Mouse (Mus musculus): ENCODE results near the gene Sec14l1. TPM values are rescaled to one million over a fixed set of nuclear protein-coding genes. Genes with fewer than 3 reads are reported as not detected.

Gene Sec14l1
- total RNA-seq, 2 experiments from 2014 or later, result 86.8 to 98.2 TPM

DNA sequence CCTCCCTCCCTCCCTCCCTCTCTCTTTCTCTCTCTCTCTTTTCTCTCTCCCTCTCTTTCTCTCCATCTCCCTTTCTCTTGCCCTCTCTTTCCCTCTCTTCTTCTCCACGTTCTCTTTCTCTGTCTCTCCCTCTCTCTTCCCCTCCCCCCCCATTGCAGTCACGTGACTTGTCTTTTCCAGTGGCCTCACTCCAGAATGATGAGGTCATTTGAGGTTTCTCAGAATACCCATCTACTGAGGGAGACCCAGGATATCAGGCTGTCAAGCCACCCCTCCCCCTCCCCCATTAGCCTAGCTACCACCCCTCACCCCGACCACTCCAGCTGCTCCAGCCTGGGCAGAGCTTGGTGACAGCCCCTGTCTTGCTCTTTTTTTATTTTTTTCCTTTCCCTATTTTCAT lies 68.3 kb downstream of the Sec14l1 start:
- no peak for DNase-seq

- DNase-seq, result no peak
These were observed 68.9 kb downstream of the Sec14l1 start for GRCm38 (mm10) chr11:117183841-117184240.

DNA sequence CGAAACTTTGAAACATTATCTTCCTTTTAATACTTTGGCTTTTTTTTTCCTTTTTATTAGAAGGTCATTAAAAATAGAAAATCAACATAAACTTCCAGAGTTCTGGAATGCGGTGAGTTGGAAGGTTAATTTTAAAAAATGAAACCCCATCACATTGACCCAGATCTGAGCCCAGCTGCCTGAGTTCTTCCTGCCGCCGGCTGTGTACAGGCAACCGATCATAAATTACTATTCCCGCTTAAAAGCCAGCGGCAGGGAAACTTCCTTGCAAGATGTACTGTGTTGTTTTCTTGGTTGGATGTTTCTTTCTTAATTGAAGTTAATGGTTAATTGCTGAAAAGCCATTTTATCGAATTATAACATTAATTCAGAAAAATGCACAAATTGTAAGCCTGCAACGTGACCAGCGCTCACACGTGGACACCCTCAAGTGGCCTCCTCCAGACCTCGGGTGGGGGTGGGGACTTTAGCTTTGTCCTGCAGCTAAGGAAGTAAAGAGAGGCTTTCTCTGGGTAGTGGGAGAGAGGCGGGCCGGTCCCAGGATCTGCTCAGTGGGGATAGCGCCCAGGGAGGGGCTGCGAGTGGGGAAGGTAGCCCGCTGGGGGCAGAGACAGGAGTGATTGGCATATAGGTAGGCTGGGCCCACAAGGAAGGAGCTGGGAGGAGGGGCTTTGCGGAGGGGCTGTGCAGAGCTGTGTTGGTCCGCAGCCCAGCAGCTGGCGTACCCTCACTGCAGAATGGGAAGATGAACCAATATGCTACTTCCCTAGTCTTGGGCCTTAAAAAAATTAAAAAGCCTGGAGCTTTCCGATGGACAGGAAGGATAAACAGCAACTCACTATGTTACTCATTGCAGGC lies 70.3 kb downstream of the Sec14l1 start:
- DNase-seq, result no peak

- DNase-seq, result no peak
These were observed 76.6 kb downstream of the Sec14l1 start for GRCm38 (mm10) chr11:117191524-117191923.

- DNase-seq, result peak in 1 of 2 experiments; percentile 38
These were observed 79.5 kb downstream of the Sec14l1 start for GRCm38 (mm10) chr11:117194475-117194937.

GRCm38 (mm10) chr11:117195616-117196015 lies 80.6 kb downstream of the Sec14l1 start:
- DNase-seq, result no peak

- DNase-seq, result no peak
These were observed 81.7 kb downstream of the Sec14l1 start for GRCm38 (mm10) chr11:117196681-117197080.

DNA sequence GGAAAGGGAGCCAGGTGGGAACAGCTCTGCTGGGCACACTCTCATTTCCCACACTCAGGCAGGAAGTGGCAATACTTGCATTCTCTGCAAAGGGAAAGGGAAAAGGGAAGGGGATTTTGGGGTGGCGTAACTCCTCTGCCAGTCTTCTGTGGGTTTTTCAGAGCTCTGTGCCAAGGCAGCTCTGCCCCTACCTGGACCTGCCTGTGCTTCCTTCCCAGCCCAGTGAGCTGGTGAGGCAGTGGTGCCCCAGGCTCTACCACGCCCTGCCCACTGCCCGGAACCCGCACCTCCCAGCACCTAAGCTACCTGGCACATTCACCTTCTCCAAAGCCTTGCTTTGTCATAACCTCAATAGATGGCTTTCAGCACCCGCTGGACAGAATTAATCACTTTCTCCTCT lies 83.2 kb downstream of the Sec14l1 start:
- no peak for DNase-seq

- no peak for DNase-seq
These were observed 84.6 kb downstream of the Sec14l1 start, which contains the start of gene Sept9 for GRCm38 (mm10) chr11:117199282-117200175. TSS of gene Sept9 (plus strand) at chr11:117199661.

DNA sequence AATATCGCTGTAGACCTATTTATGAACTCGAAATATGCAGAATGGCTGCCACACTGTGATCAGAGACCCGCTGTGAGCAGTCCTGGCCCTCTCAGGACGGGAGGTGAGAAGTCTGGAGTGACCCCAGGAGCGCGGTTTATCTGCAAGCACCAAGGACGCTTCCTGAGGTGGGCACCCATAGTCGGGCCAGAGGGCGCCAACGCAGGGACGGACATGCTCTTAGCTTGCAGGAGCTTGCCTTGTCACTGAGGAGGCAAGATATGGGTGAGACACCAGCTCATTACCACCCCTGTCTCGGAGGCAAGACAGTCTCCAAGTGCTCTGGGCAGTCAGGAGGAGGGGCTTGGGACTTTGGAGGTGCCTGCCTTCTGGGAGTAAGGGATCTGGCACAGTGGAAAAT lies 86.9 kb downstream of the Sec14l1 start:
- no peak for DNase-seq

GRCm38 (mm10) chr11:117204606-117205005 lies 89.6 kb downstream of the Sec14l1 start:
- DNase-seq, result no peak

GRCm38 (mm10) chr11:117205042-117205441 lies 90.1 kb downstream of the Sec14l1 start:
- DNase-seq, result no peak

- DNase-seq, result no peak
These were observed 90.5 kb downstream of the Sec14l1 start for GRCm38 (mm10) chr11:117205447-117205846.

DNA sequence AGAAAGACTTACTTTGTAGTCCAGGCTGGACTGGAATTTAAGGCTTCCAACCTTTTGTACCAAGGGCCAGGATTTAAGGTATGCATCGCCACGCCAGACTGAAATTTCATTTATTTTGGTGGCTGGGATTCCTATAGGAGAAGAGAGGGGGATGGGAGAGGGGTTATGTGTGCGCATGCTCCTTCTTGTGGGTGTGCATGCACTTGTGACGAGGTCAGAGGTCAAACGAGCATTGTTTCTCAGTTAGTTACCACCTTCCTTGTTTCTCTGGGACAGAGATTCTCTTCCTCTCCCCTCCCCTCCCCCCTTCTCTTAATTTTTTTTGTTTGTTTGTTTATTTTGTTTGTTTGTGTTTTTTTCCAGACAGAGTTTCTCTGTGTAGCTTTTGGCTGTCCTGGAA lies 92.5 kb downstream of the Sec14l1 start:
- no peak for DNase-seq

- DNase-seq, result no peak
These were observed 93.2 kb downstream of the Sec14l1 start for GRCm38 (mm10) chr11:117208151-117208673.

Small RNA genes lying within 50 kb of the gene (microRNA-seq; reads per million reads assigned to microRNA genes)
- gene Gm24323 (0 reads per million in 2 experiments), gene Mir6516 (15.2 to 22.1 reads per million in 2 experiments)

Other genes starting within 250 kb of the Sec14l1 start
- gene Mgat5b, start 196.3 kb upstream of the Sec14l1 start, total RNA-seq (2021), result under 1 TPM; 0.10 to 0.15 TPM
- gene Sept9, start 84.5 kb downstream of the Sec14l1 start, total RNA-seq (2021), result 10 to 100 TPM; 32.7 to 33.4 TPM

All from heart, adult 18-20 months (tissue).